Mouse (Mus musculus): ENCODE results near the gene Klf3.

GRCm38 (mm10) chr5:64847305-64847704 is 44.1 kb downstream of the Klf3 start:
- TF ChIP-seq POLR2A (IDR thresholded peaks at IDR 0.05; ENCODE audit: low read depth, low read length) (no peak), CTCF (IDR thresholded peaks at IDR 0.05; ENCODE audit: borderline replicate concordance, insufficient read depth, low read length) (no peak)

All from embryonic fibroblast, embryonic 13.5 days (primary cell).